Mouse (Mus musculus): Measurements from ENCODE around the gene Mboat1. TPM values are rescaled to one million over a fixed set of nuclear protein-coding genes. Genes with fewer than 3 reads are reported as not detected.

The Mboat1 gene
- total RNA-seq, 1 experiment = 4.6 TPM

DNA sequence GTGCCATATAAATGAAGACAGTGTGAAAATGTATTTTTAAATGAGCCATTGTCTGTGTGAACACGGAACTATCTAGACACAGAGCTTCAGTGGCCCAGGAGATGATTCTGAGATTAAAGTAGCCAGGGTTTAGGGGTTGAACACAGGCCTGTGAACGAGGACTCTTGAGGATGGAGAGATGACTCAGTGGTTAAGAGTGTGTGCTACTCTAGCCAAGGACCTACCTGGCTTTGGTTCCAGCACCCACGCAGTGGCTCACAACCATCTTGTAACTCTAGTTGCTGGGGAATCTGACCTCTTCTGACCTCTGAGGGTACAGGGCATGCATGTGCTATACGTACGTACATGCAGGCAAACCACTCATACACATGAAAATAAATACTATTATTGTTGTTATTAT is 3.9 kb downstream of the Mboat1 start:
- no peak for DNase-seq (ENCODE audit: low read depth, low spot score)
- Histone ChIP-seq H3K4me3 (ENCODE audit: insufficient read depth in 1 of 2, low read depth in 1 of 2, low read length in 2 of 2, poor library complexity in 1 of 2, severe bottlenecking in 1 of 2) (no peak overlapping the region), H3K4me1 (ENCODE audit: control insufficient read depth in 2 of 2, insufficient read depth in 2 of 2, low read length in 2 of 2, poor library complexity in 1 of 2) (no peaks in the 10 kb centered on the region; a peak in 1 of 4 replicates), H3K27ac (ENCODE audit: insufficient read depth, low read depth, low read length, poor library complexity, severe bottlenecking) (no peak overlapping the region), H3K9me3 (ENCODE audit: control insufficient read depth, insufficient read depth, low read depth, low read length) (no peaks in the 10 kb centered on the region), H3K36me3 (ENCODE audit: control insufficient read depth, insufficient read depth, low read length, poor library complexity, severe bottlenecking) (no peaks in the 10 kb centered on the region), H3K9ac (ENCODE audit: insufficient read depth, low read depth, low read length, poor library complexity, severe bottlenecking) (no peak overlapping the region)
- in situ Hi-C loops (cut with MboI; ENCODE audit: low sequenced_read_pairs in 2 of 2, unreplicated experiment in 2 of 2) = no loop called here
- TF ChIP-seq ZC3H11A (IDR thresholded peaks at IDR 0.05; ENCODE audit: borderline replicate concordance, low read depth, low read length) = no peak
- no peak for TF ChIP-seq HCFC1 (IDR thresholded peaks at IDR 0.05; ENCODE audit: borderline replicate concordance, insufficient read depth, low read length)
- no peak for TF ChIP-seq CHD2 (IDR thresholded peaks at IDR 0.05; ENCODE audit: low read depth, low read length)
- TF ChIP-seq ZNF384 (IDR thresholded peaks at IDR 0.05; ENCODE audit: low read depth, low read length) = no peak
- TF ChIP-seq MAFK (IDR thresholded peaks at IDR 0.05; ENCODE audit: insufficient read depth, low read depth, low read length) = no peak

DNA sequence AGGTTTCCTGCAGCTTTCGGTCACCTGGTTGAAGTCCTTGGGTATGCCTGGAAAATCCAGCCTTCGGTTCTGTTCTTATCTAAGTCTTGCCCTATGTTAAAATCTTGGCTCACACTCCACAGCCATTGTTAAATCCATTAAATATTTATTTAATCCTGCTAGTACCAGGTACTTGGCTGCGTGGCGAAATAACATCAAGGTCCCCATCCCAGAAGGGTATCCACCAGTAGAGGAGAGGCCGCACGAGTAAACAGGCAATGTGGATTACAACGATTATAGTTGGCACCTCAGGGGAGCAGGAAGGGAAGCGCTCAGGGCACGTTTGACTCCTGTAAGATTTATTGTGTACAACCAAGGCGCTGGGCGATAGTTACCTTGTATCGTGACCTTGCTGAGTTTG is 4.4 kb downstream of the Mboat1 start:
- Histone ChIP-seq H3K9me3 (ENCODE audit: control insufficient read depth, insufficient read depth, low read depth, low read length) (no peaks in the 10 kb centered on the region), H3K9ac (ENCODE audit: insufficient read depth, low read depth, low read length, poor library complexity, severe bottlenecking) (no peak overlapping the region), H3K27ac (ENCODE audit: insufficient read depth, low read depth, low read length, poor library complexity, severe bottlenecking) (no peak overlapping the region), H3K4me3 (ENCODE audit: insufficient read depth in 1 of 2, low read depth in 1 of 2, low read length in 2 of 2, poor library complexity in 1 of 2, severe bottlenecking in 1 of 2) (no peak overlapping the region), H3K36me3 (ENCODE audit: control insufficient read depth, insufficient read depth, low read length, poor library complexity, severe bottlenecking) (no peaks in the 10 kb centered on the region), H3K4me1 (ENCODE audit: control insufficient read depth in 2 of 2, insufficient read depth in 2 of 2, low read length in 2 of 2, poor library complexity in 1 of 2) (no peaks in the 10 kb centered on the region; a peak in 1 of 4 replicates)
- in situ Hi-C loops (cut with MboI; ENCODE audit: low sequenced_read_pairs in 2 of 2, unreplicated experiment in 2 of 2) = no loop called here
- DNase-seq (ENCODE audit: low read depth, low spot score) = no peak
- no peak for TF ChIP-seq ZC3H11A (IDR thresholded peaks at IDR 0.05; ENCODE audit: borderline replicate concordance, low read depth, low read length)
- no peak for TF ChIP-seq ZNF384 (IDR thresholded peaks at IDR 0.05; ENCODE audit: low read depth, low read length)
- no peak for TF ChIP-seq HCFC1 (IDR thresholded peaks at IDR 0.05; ENCODE audit: borderline replicate concordance, insufficient read depth, low read length)
- no peak for TF ChIP-seq MAFK (IDR thresholded peaks at IDR 0.05; ENCODE audit: insufficient read depth, low read depth, low read length)
- no peak for TF ChIP-seq CHD2 (IDR thresholded peaks at IDR 0.05; ENCODE audit: low read depth, low read length)

DNA sequence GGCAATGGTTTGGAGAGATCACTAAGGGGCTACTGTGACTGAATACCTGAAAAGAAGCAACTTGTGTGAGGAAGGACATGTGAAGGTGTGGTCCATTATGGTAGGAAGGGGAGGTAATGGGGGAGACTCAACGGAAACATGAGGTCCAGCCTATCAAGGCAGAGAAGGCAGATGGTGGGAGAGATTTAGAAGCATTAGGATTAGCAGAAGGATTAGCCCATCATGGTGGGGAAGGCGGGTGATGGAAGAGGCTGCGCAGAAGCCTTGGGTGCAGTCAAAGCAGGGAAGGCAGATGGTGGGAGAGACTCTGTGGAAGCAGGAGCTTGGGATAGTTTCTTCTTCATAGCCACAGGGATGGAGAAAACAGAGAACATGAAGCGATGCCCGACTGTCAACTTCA is 5.7 kb downstream of the Mboat1 start:
- no peak overlapping the region for H3K4me3 ChIP-seq (ENCODE audit: insufficient read depth in 1 of 2, low read depth in 1 of 2, low read length in 2 of 2, poor library complexity in 1 of 2, severe bottlenecking in 1 of 2)
- in situ Hi-C loops (cut with MboI; ENCODE audit: low sequenced_read_pairs in 2 of 2, unreplicated experiment in 2 of 2) = no loop called here
- no peak overlapping the region for H3K27ac ChIP-seq (ENCODE audit: insufficient read depth, low read depth, low read length, poor library complexity, severe bottlenecking)
- no peaks in the 10 kb centered on the region for H3K9me3 ChIP-seq (ENCODE audit: control insufficient read depth, insufficient read depth, low read depth, low read length)
- DNase-seq (ENCODE audit: low read depth, low spot score) = no peak
- no peak for TF ChIP-seq HCFC1 (IDR thresholded peaks at IDR 0.05; ENCODE audit: borderline replicate concordance, insufficient read depth, low read length)
- no peak for TF ChIP-seq MAFK (IDR thresholded peaks at IDR 0.05; ENCODE audit: insufficient read depth, low read depth, low read length)
- no peak for TF ChIP-seq ZC3H11A (IDR thresholded peaks at IDR 0.05; ENCODE audit: borderline replicate concordance, low read depth, low read length)
- no peak for TF ChIP-seq CHD2 (IDR thresholded peaks at IDR 0.05; ENCODE audit: low read depth, low read length)
- no peak for TF ChIP-seq ZNF384 (IDR thresholded peaks at IDR 0.05; ENCODE audit: low read depth, low read length)
- H3K9ac ChIP-seq (ENCODE audit: insufficient read depth, low read depth, low read length, poor library complexity, severe bottlenecking) = no peak overlapping the region
- H3K4me1 ChIP-seq (ENCODE audit: control insufficient read depth in 2 of 2, insufficient read depth in 2 of 2, low read length in 2 of 2, poor library complexity in 1 of 2) = no peaks in the 10 kb centered on the region; a peak in 1 of 4 replicates
- no peaks in the 10 kb centered on the region for H3K36me3 ChIP-seq (ENCODE audit: control insufficient read depth, insufficient read depth, low read length, poor library complexity, severe bottlenecking)

DNA sequence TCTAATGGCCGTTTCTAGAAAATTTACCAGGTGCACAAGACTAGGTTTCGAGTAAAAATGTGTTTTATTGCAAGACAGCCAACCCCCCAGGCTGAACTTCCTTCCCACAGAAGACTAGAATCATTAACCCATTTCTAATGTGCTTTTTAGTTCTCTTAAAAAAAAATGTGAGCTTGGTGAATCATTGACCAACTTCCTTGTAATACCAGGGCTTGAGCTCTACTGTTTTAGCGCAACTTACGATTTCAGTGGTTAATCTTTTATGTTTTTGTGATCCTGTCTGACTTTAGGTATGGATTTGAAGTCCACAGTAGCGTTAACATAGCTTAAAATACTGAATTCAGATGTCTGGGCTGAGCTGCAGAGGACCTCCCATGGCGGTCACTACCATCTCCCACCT is 10.2 kb downstream of the Mboat1 start:
- in situ Hi-C loops (cut with MboI; ENCODE audit: low sequenced_read_pairs in 2 of 2, unreplicated experiment in 2 of 2) = no loop called here
- no peak overlapping the region for H3K27ac ChIP-seq (ENCODE audit: insufficient read depth, low read depth, low read length, poor library complexity, severe bottlenecking)
- H3K4me1 ChIP-seq (ENCODE audit: control insufficient read depth in 2 of 2, insufficient read depth in 2 of 2, low read length in 2 of 2, poor library complexity in 1 of 2) = no peaks in the 10 kb centered on the region
- no peaks in the 10 kb centered on the region for H3K9me3 ChIP-seq (ENCODE audit: control insufficient read depth, insufficient read depth, low read depth, low read length)
- no peak overlapping the region for H3K9ac ChIP-seq (ENCODE audit: insufficient read depth, low read depth, low read length, poor library complexity, severe bottlenecking)
- DNase-seq (ENCODE audit: low read depth, low spot score) = no peak
- H3K36me3 ChIP-seq (ENCODE audit: control insufficient read depth, insufficient read depth, low read length, poor library complexity, severe bottlenecking) = no peaks in the 10 kb centered on the region
- H3K4me3 ChIP-seq (ENCODE audit: insufficient read depth in 1 of 2, low read depth in 1 of 2, low read length in 2 of 2, poor library complexity in 1 of 2, severe bottlenecking in 1 of 2) = no peak overlapping the region
- TF ChIP-seq HCFC1 (IDR thresholded peaks at IDR 0.05; ENCODE audit: borderline replicate concordance, insufficient read depth, low read length) (no peak), ZC3H11A (IDR thresholded peaks at IDR 0.05; ENCODE audit: borderline replicate concordance, low read depth, low read length) (no peak), CHD2 (IDR thresholded peaks at IDR 0.05; ENCODE audit: low read depth, low read length) (no peak), ZNF384 (IDR thresholded peaks at IDR 0.05; ENCODE audit: low read depth, low read length) (no peak), MAFK (IDR thresholded peaks at IDR 0.05; ENCODE audit: insufficient read depth, low read depth, low read length) (no peak)

DNA sequence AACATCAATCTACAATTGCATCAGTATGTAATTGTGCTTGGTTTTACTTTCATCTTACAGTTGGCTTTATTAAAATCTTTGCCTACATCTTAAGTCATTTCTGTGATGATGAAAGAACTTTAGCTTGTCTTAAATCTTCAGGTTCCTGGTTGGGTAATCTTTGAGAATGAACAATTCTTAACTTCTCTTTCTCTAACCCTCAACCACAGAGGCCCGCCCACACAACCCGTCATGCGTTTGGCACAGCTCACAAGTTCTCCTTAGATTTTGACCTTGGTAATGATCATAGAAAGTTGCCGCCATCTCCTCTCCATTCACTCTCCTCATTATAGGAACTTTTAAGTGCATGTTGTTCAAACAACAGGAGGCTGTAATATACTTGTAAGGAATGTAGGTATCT is 18.0 kb downstream of the Mboat1 start:
- H3K4me1 ChIP-seq (ENCODE audit: control insufficient read depth in 2 of 2, insufficient read depth in 2 of 2, low read length in 2 of 2, poor library complexity in 1 of 2) = no peaks in the 10 kb centered on the region
- in situ Hi-C loops (cut with MboI; ENCODE audit: low sequenced_read_pairs in 2 of 2, unreplicated experiment in 2 of 2) = no loop called here
- no peaks in the 10 kb centered on the region for H3K36me3 ChIP-seq (ENCODE audit: control insufficient read depth, insufficient read depth, low read length, poor library complexity, severe bottlenecking)
- no peak overlapping the region for H3K9ac ChIP-seq (ENCODE audit: insufficient read depth, low read depth, low read length, poor library complexity, severe bottlenecking)
- no peak for DNase-seq (ENCODE audit: low read depth, low spot score)
- H3K9me3 ChIP-seq (ENCODE audit: control insufficient read depth, insufficient read depth, low read depth, low read length) = no peaks in the 10 kb centered on the region
- H3K27ac ChIP-seq (ENCODE audit: insufficient read depth, low read depth, low read length, poor library complexity, severe bottlenecking) = no peak overlapping the region
- TF ChIP-seq MAFK (IDR thresholded peaks at IDR 0.05; ENCODE audit: insufficient read depth, low read depth, low read length) (no peak), ZNF384 (IDR thresholded peaks at IDR 0.05; ENCODE audit: low read depth, low read length) (no peak), HCFC1 (IDR thresholded peaks at IDR 0.05; ENCODE audit: borderline replicate concordance, insufficient read depth, low read length) (no peak), ZC3H11A (IDR thresholded peaks at IDR 0.05; ENCODE audit: borderline replicate concordance, low read depth, low read length) (no peak), CHD2 (IDR thresholded peaks at IDR 0.05; ENCODE audit: low read depth, low read length) (no peak)
- H3K4me3 ChIP-seq (ENCODE audit: insufficient read depth in 1 of 2, low read depth in 1 of 2, low read length in 2 of 2, poor library complexity in 1 of 2, severe bottlenecking in 1 of 2) = no peak overlapping the region

Measured in ES-E14 (cell line).